Mouse (Mus musculus) layer of hippocampus, adult 18-20 months (tissue): ENCODE data around the gene Mall. TPM values are rescaled to one million over a fixed set of nuclear protein-coding genes. Genes with fewer than 3 reads are reported as not detected.

Source experiments
- DNase-seq, 2 experiments: peaks; one replicate each; pipeline ENCODE4 v3.0.0; 2022; ENCODE audit warnings: low spot score in 2 of 2
- long read RNA-seq: library from polyadenylated mRNA; stranded (forward); transcript quantifications from one replicate; pipeline ENCODE4 v2.0.0, GENCODE M21; 2021
- total RNA-seq, 2 experiments: library from RNA; stranded (reverse); gene quantifications; 2 replicates each; pipeline ENCODE4 v1.2.3; 2021

Gene Mall
- 1 to 10 TPM in 1 of 2 experiments, under 1 TPM in 1; 0.87 to 1.1 TPM for total RNA-seq
- long read RNA-seq, partial matches to known transcripts, result 0 of 3 reads
- long read RNA-seq, other reads (novel, unspliced or antisense), result 1 of 3 reads

DNA sequence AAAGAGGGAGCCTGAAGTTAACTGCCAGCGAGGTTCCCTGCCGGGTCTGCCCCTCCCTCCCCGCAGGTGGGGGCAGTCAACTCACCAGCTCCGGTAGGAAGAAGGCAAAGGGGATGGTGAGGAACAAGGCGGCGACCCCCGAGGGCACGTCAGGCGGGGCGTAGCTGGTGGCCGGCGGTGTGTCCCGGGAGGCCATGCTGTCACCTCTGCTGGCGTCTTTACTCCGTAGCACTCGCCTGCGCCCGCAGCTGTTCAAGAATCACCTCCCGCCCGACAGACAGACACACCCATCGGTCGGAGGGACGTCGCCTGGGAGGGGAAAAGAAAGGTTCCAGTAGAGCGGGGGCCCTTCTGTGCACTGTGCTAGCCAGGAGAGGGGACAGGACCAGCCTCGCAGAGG is at the start of gene Mall:
Gene Mall (minus strand): TSS at position 262 of the 400 bp plus-strand sequence.
- no peak for DNase-seq

DNA sequence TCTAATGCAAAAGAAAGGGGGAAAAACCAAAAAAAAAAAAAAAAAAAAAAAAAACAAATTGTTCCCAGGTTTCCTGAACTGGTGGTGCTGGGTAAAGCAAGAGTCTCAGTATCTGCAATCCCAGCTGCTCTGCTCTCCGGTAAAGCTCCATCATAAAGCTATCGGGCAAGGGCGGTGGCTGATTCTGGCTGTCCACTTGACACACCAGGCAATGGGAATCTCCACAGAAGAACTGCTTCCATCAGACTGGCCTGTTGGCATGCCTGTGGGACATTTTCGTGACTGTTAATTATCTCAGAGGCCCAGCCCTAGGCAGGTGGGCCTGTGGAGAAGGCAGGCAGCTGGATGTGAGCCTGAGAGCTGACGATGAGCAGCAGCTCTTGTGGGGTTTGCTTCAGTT is 48.7 kb upstream of the Mall start:
- no peak for DNase-seq

DNA sequence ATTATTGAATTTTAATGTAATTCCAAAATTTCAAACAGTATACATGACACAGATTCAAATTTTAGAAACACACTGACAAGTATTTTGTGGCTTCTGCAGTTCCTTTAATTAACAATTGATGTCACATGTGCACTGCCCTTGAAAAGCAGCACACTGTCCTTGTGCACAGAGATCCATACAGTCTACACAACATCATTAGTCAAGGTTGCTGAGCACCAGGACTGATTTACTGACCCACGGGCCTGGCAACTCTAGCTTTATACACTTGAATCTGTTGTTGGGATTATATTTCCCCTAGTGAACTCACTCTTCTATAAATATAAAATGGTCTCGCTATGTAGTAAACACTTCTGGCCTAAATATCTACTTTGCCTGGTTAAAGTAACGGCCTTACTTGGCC is 45.3 kb upstream of the Mall start:
- no peak for DNase-seq

DNA sequence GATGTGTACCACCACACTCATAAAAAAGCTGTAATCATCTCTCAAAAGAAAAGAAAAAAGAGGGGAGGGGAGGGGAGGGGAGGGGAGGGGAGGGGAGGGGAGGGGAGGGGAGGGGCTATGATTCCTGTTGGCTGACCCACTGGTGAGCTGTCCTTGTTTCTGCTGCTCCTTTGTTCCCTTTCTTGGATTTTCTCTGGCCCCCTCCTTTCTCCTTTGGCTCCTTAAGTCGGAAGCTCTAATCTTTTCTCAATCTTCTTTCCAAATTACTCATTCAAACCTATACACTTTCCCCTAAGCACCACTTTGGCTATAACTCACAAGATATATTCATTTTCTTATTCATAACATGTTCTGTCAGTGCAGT is 44.8 kb upstream of the Mall start:
- DNase-seq, result no peak

DNA sequence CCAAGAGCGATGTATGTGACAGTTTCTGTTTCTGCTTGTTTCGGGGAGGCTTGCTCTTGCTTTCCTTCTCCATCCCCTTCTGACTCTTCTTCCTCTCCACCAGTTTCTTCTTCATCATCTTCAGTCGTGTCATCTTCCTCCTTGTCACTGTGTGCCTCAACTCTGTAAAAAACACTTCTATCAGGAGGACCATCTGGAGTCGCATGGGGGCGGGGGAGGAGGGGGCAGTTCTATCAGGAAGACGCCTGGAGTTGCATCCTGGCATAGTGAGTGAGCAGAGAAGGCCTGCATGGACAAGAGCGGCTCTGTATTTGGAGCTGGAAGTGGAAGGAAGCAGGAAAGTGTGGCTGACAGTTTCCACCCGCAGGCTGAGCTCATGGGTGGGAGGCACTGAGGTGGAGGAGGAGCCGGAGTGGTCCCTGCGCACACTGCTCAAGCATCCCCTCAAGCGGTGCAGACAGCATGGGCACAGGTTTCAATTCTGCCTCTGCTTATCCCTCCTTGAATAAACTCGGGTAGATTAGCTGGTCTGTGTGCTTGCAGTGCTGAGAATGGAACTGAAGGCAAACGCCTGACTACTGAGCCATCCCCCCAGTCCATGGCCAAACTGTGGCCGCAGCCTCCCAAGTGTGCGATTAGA is 44.3 kb upstream of the Mall start:
- peak in 1 of 2 experiments; percentile 15 for DNase-seq

DNA sequence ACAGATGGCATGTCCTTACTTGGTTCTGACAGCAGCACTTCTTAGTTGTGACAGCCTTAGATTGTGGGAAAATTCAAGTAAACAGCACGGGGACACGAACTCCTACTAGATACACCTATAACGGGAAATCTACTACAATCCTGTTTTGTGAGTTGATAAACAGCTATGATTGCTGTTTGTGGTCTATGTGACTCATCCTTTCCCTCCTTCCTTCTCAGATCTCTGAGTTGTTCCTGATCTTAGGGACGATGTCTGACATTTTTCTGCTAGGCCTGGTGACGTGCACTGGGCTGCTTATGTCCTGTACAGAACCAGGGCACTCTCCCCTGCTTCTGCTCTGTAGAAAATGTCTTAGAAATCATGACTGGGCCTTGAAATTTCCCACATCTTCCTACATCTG is 31.9 kb upstream of the Mall start:
- DNase-seq, result no peak

DNA sequence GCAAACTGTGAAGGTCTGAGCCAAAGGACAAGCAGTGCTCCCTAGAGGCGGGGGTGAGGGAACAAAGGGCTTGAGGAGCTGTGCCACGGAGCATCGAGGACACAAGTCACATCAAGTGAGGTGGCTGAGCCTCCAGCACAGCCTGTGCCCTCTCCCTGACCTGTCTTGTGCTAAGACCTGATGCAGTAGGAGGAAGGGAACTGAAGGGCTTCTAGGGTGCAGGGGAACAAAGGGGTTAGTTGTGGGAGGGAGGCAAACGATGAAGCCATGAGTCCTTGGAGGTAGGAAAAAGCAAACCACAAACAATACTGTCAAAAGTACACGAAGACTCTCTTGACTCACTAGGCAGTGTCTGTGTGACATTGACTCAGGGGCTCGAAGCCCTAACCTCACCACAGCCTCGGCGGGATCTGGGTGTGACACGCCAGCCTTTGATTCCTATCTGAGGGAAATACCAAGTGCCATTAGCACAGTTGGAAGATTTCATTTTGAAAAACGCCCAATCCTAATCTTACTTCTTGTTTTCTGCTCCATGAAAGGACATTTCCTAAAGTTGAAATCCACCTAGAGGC is 30.8 kb upstream of the Mall start:
- DNase-seq, result no peak

DNA sequence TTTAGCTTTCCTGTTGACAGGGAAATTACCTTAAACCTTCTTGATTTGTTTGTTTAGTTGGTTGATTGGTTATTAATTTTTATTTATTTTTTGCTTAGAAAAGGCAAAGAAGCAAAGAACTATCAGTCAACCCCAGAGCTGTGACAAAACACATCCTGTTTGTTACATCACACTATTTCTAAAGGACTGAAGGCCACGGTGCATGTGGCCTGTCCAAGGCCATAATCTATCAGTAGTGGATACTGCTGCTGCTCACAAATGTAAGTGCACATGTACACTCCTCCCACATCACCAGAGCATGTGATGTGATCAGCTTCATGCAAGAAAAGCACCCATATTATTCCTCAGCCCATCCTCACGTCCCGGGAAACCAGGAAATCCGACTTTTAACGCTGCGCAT is 30.3 kb upstream of the Mall start:
- no peak for DNase-seq

DNA sequence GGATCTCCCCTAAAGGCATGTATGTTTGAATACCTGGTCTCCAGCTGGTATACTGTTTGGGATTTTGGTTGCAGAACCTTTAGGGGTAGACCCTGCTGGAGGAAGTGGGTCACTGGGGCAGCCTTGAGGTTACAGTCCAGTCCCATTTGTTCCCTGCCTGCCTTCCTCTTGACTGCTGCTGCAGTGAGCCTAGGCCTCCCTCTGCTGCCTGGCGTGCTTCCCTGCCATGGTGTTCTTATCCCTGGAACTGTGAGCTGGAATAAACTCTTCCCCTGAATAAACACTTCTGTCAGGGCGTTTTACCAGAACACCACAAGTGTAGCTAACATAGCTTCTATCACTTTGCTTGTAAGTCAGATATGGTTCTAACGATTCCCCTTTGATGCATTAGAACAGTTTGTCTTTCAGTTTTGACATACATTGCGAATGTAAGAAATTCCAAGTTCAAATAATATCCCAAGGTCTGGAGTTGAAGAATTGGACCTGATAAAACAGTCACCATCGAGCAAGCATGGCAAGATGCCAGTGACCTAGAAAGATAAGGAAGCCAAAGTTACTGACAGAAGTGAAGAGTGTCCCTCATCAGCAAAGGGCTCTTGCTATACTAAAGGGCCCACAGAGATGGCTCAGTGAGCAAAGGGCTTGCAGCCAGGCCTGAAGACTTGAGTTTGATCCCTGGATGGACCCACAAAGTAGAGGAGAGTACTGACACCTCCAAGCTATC is 29.6 kb upstream of the Mall start:
- peak in 1 of 2 experiments; percentile 9 for DNase-seq

DNA sequence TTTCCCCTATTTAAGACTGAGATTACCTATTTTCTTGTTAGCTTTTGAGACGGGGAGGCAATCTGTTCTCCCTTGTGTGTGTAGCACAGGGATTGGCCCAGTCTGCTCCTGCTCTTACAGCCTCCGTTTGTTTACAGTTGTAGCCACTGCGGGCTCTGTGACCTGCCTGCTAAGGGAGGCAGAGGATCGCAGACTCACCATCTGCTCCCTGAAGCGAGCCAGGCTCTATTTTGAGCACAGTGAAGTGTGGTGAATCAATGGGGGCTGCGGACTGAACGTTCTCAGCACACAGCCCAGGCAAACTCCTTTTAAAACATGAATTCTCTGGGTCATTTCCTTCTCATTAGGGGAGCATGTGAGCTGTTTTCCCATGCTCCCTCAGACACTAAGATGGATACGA is 27.4 kb upstream of the Mall start:
- peak; percentile 48 to 67 for DNase-seq

DNA sequence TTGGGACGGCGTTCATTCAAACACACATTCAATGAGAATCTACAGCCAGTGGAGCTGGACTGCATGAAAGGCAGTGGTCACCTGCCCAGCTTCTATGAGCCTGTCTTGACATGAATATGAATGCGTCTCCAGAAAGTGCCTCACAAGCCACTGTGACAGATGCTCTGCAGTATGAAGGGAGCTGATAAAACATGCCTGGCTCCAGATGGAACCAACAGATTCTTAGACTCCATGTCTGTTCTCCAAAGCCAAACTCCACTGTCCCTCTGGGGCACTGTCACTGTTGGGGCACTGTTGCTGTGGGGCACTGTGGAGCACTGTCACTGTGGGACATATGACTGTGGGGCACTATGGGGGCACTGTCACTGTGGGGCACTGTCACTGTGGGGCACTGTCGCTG is 24.4 kb upstream of the Mall start:
- peak in 1 of 2 experiments; percentile 32 for DNase-seq

DNA sequence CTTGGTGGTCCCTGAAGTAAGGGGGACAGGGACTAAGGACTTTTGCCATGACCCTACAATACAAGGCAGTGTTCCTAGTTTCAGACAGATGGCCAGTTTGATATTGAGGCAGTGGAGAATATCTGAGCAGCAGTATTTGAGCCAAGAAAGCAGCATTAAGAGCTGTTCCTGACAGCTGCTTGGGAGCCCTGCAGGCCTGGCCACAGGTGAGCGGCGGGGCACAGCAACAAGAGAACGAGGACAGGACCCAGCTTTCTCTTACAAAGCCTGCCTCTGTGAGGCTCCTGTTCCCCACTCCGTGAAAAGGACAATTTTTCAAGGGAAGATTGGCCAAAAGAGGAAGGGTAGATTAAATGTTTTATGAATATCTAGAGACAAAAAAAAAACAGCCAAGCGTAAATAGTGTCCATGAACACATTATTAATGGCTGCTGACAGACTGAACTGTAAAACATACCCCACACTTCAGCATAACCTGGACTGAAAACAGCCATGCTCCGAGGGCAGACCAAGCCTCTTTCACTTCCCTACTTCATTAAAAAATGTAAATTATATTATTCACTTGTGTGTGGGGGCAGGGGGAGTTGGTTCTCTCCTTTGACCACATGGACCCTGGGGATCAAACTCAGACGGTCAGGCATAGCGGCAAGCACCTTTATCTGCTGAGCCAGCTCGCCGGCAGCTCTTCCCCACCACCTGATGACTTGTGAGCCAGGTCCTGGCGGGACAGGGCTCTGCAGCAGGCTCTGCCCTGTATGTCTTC is 22.3 kb upstream of the Mall start:
- DNase-seq, result no peak

DNA sequence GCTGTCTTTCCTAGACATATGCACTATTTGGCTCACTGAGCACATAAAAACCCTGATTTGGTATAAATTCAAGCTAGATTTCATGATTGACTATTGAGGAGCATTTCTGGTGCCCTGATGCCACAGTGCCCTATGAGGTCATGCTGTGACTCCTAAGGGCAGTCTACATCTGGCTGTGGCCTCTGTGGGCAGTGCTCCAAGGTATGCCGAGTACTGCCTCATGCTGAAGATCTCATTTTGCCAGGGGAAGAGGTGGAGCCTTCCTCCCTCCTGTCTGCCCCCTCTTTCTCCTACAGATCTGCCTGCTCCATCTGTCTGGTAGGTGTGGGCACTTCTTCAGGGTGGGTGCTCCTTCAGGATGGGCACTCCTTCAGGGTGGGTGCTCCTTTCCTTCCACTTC is 19.6 kb upstream of the Mall start:
- no peak for DNase-seq

DNA sequence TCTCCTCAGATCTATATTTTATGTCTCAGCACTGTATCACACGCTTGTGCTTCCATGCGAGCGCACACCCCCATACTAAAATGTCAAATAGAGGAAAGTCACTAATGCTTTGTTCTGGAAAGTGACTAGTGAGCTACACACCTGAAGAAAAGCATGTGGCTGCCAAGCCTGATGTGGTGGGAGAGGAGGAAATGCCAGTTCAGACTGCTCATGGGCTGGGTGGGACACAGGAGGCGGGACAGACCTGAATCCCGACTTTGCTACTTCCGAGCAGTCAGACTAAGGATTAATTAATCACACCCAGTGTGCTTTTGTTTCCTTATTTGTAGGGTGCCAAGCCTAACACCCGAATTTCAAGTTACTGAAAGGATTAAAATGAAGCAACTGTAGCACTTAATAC is 18.6 kb upstream of the Mall start:
- no peak for DNase-seq

DNA sequence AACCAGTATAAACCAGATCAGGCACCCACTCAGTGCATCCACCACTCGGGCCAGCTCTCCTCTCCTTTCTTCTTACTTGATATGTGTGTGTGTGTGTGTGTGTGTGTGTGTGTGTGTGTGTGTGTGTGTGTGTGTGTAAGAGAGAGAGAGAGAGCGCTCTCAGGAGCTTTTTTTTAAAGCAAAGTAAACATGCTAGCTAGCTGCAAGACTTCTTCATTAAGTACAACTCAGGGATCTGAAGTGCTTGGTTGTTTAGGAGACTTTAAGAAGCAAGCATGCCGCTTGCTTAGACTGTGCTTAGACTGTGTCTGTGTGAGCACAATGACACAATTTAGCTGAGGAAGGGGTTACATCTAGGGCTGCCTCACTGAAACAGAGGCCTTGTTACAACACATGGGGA is 12.9 kb upstream of the Mall start:
- no peak for DNase-seq

DNA sequence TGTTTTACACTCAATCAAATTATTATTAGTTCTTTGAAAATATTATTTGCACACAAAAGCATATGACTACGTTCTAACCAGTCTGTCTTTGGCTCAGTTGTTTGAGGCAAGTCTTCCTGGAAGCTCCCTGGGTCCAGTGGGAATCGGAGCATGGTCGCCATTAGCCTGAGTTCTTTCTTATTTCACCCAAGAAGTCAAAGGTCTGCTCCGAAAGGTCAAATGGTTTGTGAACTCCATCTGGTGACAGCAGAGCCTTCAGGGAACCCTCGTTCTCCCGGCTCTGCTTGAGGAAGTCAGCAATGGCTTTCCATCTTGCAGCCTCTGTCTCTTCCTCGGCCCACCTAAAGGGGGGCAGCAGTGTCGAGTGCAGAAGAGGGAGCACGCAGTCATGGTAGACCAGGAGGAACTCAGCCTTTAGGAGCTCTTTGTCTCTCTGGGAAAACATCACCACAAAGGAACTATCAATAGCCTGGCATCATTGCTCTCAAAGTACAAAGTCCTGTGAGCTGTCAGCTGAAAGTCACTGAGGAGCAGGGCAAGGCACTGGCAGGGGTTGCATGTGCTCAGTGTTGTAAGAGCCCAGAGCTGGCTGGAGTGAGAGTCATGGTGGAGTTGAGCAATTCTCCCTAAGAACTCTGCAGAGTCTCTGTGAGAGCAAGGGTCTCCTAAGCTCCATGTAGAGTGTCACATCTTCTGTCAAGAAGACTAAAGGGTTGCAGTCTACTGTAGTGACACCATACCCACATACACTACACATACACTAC is 11.2 kb upstream of the Mall start:
- no peak for DNase-seq

DNA sequence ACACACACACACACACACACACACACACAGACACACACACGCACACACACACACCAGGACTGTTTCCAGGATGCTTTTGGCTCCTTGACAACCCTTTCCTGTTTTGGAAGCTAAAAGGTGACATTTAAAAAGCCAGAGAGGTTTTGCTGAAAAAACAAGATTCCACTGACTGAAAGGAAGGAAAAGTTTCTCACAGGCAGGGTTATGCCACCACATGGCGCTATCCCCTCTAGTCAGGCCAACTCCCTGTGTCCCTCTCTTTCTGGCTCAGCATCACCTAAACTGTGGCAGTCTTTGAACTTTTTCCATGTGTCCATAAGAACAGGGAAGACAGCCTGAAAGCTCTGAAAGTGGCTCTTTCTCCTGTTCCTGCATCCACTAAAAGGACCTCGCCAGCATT is 8.2 kb upstream of the Mall start:
- DNase-seq, result no peak

DNA sequence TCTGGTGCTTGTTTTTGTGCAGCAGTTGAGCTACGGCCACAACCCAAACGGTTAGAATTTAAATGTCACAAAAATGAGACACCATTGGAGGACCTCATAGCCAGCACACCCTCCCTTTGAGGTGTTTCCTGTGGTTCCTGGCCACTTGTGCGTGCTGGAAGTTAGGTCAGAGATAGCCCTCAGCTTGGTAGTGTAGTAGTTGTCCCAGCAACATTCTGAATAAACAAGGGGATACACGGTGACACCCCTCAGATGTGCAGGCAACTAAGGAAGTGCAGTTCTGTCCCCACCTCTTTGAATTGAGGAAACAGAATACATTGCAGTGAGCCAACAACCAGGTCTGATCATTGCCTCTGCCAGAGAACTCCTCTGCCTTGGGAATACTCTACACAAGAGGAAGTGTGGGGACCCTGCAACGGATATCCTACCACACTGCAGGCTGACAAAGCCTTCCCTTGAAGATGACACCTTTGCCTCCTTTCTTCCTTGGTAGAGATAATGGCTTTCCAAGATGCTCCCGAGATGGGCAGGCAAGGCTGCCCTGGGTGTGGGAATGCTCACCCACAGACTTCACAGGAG is 7.0 kb upstream of the Mall start:
- DNase-seq, result no peak

DNA sequence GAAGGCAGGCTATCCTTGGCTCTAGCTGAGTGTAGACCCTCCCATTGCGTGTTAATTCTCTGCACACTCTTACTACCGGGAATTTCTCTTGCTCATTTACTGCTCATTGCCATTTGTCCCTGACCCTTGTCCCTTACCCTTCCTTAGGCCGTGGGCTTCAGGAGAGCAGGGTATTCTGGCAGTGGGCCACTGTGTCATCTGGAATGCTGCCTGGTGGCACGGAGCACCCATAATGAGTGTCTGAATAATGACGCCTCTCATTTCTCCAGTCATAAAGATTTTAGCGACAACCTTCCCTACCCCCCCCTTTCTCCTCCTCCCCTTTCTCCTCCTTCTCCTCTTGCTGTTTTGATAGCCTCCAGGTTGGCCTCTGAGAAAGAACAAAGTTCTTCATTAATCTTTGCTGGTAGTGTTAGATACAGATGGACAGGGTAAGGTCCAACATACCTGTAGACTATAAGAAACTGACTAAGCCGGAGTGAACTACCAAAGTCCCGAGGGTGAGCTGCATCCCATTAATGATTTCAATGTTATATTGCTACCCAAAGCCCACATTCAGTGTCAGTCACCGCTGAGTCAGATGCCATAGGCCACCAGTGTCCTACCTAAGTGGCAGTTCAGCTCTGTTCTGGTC is 5.9 kb upstream of the Mall start:
- DNase-seq, result no peak

DNA sequence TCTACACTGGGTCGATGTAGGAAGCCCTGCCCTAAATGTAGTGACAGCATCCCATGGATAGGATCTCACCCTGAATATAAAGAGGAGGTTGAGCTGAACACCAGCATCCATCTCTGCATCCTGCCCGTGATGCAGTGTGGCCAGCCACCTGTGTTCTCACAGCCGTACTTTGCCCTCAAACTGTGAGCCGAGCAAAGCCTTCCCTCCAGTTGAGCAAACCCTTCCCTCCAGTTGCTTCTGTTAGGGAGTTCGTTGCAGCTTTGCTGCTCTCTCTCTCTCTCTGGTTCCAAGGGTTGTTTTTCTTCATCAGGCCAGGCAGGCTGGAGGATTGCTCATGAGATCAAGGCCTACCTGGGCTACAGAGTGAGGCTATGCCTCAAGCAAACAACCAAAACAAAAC is 5.2 kb upstream of the Mall start:
- no peak for DNase-seq
